Mouse (Mus musculus): ENCODE data around the gene B4galt7.
"Not testable (repeated sequence)": the region's sequence is repeated elsewhere in the genome, so short reads cannot be mapped to it uniquely, and the experiment has no call there.

B4galt7 gene

DNA sequence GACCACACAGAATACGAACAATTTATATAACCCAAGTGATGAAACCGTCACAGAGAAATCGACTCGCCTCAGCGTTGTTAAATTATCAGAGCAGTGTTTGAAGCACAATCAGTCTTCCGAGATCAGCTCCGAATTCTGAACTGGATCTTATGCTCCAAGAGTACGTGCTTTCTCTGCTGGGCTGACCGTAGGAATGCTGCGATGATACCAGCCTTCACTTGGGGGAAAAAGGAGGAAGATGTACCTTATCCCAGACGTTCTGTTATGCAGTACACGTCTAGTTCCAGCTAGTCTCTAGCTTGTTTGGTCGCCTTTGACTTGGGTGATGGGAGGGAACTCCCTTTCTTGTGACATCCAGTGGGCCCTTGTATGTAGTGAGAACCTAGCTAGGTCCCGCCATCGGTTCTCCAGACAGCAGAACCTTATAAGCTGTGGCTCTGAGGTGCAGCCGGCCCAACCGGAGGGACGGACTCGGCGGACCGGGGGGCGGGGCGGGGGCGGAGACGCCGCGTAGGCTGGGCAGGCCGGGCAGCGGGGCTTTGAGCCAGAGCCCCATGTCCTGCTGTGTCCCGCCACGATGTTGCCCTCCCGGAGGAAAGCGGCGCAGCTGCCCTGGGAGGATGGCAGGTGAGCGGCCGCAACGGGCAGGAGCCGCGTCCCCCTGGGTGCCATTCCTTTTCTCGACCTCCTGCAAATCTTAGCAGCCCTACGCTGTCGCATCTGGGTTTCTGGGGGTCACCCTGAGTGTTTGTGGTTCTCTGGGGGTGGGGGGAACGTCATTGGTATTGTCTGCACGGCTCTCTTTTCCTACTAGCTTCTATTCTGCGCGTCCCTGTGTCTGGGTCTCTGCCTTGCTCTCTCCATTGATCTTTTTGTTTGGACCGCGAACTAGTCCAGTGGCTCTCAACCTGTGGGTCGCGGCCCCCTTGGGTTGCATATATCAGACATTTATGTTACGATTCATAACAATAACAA lies at the start of gene B4galt7:
Gene B4galt7 (plus strand): TSS at position 331 of the 975 bp plus-strand sequence.
- peak; percentile 88 for DNase-seq

- DNase-seq: no peak
Measured at GRCm38 (mm10) chr13:55555921-55556320, 43.8 kb upstream of the B4galt7 start.

GRCm38 (mm10) chr13:55557499-55557898 lies 42.2 kb upstream of the B4galt7 start:
- DNase-seq: no peak

GRCm38 (mm10) chr13:55563266-55563879 lies 36.3 kb upstream of the B4galt7 start:
- DNase-seq: no peak

GRCm38 (mm10) chr13:55567001-55567400 lies 32.7 kb upstream of the B4galt7 start:
- DNase-seq: no peak

DNA sequence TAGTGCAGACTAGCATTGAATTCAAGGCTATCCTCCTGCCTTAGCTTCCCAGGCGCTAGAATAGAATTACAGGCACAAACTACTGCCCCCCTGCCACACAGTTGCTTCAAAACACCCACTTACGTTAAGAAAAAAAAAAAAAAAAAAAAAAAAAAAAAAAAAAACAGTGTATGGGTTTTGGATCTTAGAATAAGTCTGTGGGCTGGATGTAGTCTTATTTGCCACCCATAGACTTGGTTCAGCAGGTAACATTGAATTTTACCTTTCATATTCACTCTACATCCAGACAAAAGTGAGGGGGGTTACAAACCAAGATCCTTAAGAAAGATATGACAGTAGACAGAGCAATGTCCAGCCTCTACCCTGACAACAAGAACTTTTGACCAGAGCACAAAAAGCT lies 31.7 kb upstream of the B4galt7 start:
- DNase-seq: no peak

DNA sequence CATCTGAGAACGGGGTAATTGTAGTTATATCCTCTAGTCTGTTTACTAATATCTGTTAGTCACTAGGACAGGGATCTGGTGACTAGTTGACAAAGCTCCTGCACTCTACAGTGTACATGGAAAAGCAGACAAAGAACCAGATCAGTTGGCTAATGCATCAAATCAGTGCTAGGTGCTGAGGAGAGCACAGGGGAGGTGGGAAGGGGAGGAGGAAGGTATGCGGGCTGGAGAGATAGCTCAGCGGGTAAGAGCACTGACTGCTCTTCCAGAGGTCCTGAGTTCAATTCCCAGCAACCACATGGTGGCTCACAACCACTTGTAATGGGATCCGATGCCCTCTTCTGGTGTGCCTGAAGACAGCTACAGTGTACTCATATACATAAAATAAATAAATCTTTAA lies 31.2 kb upstream of the B4galt7 start:
- DNase-seq: not testable (repeated sequence)

DNA sequence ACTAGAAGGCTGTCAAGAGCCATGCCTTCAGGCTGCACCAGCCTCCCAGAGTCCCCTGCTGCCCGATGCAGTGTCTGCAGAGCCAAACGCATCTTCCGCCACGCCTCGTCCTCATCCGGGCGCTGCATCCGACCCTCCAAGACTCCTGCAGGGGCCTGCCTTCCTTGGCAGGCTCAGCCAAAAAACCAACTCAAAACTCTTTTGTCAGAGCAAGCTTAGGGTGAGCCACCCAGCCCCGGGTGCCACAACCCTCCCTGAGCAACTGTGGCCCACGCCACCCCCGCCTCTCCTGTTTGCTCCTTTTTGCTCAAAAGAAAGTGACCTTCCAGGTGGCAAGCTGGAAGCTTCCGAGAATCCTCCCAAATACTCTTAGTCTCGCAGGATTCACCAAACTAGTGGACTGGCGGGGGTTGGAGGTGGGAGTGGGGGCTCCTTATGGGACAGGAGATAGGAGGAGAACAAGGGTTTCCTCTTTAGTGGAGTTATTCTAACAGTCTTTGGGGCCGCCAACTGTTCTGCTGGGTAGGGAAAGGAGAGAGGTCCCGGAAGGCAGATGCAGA lies 29.9 kb upstream of the B4galt7 start:
- DNase-seq: peak; percentile 45

GRCm38 (mm10) chr13:55570286-55570973 lies 29.3 kb upstream of the B4galt7 start:
- DNase-seq: peak; percentile 59

DNA sequence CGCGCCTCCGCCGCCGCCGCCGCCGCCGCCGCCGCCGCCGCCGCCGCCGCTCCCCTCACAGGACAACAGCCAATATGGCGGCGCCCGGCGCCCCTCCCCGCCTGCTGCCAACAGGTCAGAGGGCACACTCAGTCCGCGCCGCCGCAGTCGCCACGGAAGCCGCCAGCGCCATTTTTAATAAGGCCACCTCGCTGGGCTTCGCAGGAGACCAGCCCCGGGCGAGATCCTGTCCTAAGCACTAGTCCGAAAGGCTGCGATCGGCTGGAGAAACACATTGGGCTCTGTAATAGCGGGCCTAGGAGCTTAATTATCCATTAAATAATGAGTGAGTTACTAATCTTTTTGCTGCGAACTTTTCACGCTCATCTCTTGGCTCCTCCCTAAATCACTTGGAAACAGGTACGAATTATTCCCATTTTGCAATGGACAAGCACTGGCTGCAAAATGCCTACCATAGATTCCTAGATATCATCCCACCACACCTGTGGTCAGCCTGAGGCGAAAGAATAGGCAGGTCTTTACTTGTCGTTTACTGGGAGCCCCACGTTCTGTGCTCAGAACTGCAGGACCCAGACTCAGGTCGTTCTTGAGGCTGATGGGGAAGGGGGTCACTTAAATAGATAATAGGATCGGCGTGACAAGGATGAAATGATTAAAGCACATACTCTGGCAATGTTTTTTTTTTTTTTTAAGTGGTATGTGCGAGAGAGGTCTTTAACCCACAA lies 28.5 kb upstream of the B4galt7 start, which contains the start of gene Fam193b:
Gene Fam193b (minus strand): TSS at position 94 of the 725 bp plus-strand sequence.
- peak; percentile 96 for DNase-seq

- no peak for DNase-seq
Measured at GRCm38 (mm10) chr13:55571977-55572376, 27.7 kb upstream of the B4galt7 start.

DNA sequence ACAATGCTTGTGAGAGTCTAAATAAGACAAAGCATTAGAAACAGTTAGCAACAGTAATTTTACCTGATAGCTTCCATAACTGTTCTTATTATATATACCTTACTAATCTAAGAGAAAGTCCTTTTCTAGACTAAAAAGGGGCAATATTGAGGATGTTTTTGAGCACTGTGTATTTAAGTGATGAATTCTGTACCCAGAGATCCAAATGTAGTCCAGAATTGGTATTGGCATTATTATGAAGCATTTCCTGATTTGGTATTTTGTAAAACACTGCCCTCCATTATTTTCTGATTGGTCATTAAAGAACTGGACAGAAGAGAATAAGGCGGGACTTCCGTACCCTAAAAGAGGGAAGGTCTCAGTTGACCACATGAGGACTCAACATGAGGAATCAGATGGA lies 26.3 kb upstream of the B4galt7 start, which contains the start of gene Tmed9:
Gene Tmed9 (plus strand): TSS at position 301 of the 400 bp plus-strand sequence.
- DNase-seq: no peak

GRCm38 (mm10) chr13:55574321-55574720 lies 25.4 kb upstream of the B4galt7 start:
- DNase-seq: no peak

DNA sequence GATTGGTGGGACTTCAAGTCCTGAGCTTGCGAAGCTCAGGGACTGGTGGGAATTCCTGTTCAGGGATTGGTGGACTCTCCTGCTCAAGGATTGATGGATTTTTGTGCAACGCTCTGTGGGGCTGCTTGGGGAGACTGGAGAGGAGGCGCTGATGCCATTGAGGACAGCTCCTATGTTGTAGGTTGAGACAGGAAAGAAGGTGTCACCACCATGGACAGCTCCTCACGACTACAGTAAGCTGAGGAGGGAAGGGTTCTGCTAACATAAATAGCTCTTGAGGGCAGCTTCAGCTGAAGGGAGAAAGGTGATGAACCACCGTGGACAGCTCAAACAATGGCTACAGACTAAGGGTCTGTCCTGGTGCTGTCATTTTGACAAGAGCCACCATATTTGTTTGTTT lies 23.8 kb upstream of the B4galt7 start:
- no peak for DNase-seq

DNA sequence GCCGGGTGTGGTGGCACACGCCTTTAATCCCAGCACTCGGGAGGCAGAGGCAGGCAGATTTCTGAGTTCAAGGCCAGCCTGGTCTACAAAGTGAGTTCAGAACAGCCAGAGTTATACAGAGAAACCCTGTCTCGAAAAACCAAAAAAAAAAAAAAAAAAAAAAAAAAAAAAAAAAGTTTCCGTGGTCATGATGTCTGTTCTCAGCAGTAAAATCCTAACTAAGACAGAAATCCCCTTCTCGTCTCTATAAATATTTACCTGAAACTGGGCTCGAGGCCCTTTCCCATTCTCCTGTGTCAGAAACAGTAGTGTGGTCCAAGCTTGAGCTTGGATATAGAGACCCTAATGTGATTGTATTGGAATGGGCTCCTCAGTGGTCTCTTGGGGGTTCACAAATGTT lies 22.8 kb upstream of the B4galt7 start:
- not testable (repeated sequence) for DNase-seq

DNA sequence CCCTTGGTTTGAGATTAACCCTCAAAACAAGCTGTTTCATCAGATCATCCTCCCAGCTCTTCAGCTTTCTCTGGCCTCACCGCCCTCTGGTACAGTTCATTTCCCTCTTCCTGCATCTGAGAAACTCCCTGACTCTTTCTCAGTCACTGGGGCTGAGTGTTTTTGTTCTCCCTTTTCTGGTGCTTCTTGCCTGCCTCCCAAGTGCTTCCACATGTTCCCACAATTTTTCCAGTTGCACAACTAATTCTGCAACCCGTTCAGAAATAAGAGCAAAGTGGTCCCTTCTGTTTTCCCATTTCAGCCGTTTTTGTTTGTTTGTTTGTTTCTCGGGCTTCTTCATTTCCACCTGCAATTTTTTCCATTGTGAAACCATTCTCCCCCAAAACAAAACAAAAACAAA lies 21.6 kb upstream of the B4galt7 start:
- no peak for DNase-seq

- DNase-seq: no peak
Measured at GRCm38 (mm10) chr13:55591961-55592490, 7.7 kb upstream of the B4galt7 start.

GRCm38 (mm10) chr13:55592512-55593253 lies 7.0 kb upstream of the B4galt7 start:
- peak; percentile 99 for DNase-seq

DNA sequence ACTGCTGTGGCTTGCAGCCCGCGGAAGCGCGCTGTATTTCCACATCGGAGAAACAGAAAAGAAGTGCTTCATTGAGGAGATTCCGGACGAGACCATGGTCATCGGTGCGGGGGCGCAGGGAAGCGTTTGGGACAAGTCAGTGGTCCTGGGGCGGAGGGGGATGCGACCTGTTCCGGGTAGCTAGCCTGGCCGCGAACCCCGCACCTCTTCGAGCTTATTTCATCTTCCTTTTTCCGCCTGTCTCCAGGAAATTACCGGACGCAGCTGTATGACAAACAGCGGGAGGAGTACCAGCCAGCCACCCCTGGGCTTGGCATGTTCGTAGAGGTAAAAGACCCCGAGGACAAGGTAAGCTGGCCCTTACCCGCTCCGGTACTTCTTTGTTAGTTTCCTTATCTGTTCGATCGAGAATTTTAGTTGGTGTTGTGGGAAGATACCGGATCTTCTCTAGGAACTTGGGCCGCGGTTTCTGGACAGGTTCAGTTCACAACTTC lies 6.4 kb upstream of the B4galt7 start:
- DNase-seq: no peak

DNA sequence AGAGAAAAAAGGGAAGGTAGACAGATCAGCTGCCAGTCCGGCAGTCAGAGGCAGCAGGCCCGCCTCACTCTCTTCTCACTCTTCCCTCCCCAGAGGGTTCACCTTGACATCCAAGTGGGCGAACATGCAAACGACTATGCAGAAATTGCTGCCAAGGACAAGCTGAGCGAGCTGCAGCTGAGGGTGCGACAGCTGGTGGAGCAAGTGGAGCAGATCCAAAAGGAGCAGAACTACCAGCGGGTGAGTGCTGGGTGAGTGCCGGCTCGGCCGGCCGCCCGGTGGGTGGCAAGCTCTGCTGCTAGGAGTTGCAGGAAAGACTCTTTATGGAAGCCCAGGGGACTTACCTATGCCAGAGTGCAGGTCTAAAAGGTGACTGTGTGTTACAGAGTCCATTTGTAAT lies 4.3 kb upstream of the B4galt7 start:
- no peak for DNase-seq

DNA sequence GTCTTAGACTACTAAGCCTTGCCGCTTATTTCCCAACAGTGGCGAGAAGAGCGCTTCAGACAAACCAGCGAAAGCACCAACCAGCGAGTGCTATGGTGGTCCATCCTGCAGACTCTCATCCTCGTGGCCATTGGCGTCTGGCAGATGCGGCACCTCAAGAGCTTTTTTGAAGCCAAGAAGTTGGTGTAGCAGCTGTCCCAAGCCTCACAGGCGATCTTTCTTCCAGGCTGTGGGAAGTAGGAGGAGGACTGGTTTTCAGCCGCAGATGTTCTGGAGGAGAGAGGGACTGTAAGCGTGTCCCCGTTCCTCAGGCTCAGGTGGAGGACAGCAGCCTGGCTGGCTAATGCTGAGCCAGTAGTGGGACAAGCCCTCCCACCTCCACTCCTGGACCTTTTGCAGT lies 2.9 kb upstream of the B4galt7 start:
- no peak for DNase-seq
